Mouse (Mus musculus): Measurements from ENCODE around the gene Clic4. TPM values are rescaled to one million over a fixed set of nuclear protein-coding genes. Genes with fewer than 3 reads are reported as not detected.
A peak's percentile ranks its signal among the peaks of the same experiment; 100 is the strongest.

Clic4 gene
- polyA plus RNA-seq, 1 experiment from 2014 or later: 114 TPM

DNA sequence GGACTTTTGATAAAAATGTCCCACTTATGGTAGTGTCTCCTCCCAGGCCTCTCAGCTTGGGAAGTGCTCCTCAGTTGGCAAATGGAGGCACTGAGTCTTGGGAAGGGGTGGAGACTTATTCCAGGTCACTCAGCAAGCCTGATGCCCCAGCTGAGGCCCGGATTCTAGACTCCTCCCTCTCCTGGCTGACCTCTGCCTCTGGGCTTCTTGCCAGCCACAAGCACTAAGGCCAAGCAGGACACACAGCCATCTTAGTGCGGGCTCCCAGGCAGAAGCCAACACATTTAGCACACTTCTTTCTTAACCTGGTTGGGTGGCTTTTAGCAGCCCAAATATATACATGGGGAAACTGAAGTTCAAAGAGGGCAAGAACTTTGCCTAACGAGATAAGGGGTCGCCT, 33.9 kb upstream of the Clic4 start:
- H3K4me2 ChIP-seq (replicated peaks): no peak overlapping the region
- 56% methylated on average over 4 of the region's 4 CpGs for WGBS
- no peak overlapping the region for H3K27ac ChIP-seq (replicated peaks)

DNA sequence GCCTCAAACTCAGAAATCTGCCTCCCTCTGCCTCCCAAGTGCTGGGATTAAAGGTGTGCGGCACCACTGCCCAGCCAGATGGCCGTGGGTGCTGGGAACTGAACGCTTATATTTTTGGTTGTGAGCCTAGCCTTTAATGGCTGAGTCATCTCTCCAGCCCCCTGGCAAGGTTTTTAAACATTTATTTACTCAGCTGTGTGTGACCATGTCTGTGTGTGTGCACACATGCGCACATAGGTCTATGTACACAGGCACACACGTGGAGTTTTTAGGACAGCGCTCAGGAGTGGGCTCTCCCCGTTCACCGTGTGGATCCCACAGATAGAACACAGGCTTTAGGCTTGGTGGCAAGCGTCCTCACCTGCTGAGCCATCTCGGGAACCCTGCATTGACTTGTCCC, 29.6 kb upstream of the Clic4 start:
- no peak overlapping the region for H3K9ac ChIP-seq (replicated peaks)
- H3K27ac ChIP-seq (replicated peaks): no peak overlapping the region
- no peak for ATAC-seq (replicated peaks)
- no peak overlapping the region for H3K4me3 ChIP-seq
- no peaks in the 10 kb centered on the region for H3K27me3 ChIP-seq
- no peak overlapping the region for H3K4me2 ChIP-seq (replicated peaks)
- H3K4me1 ChIP-seq: peaks cover 14% of the 10 kb centered on the region
- no peaks in the 10 kb centered on the region for H3K36me3 ChIP-seq
- no peaks in the 10 kb centered on the region for H3K9me3 ChIP-seq
- 90% methylated on average over 10 of the region's 10 CpGs for WGBS

More for the DNA sequence above, 33.9 kb upstream of the Clic4 start:
- Histone ChIP-seq H3K4me3 (no peak overlapping the region), H3K36me3 (no peaks in the 10 kb centered on the region), H3K9ac (replicated peaks) (no peak overlapping the region), H3K27me3 (no peaks in the 10 kb centered on the region), H3K9me3 (no peaks in the 10 kb centered on the region), H3K4me1 (peaks cover 6% of the 10 kb centered on the region; the same call in 1 of the 2 replicates)
- no peak for ATAC-seq (replicated peaks)

DNA sequence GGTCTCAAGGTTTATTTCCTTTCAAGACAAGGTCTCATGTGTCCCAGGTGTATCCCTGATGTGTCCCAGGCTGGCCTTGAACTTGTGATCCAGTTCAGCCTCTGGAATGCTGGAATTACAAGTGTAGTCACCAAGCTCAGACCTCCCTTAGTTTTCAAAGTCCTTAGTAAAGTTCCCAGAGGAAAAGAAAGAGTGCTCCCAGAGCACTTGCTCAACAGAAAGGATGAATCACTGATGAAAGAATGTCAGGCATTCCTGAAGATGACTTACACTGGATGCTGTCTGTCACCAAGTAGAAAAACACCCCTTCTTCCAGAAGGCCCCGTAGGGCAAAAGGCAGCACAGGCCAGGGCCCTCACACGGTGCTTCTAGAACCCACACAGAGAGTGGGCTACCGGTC, 28.6 kb upstream of the Clic4 start:
- 89% methylated on average over 3 of the region's 3 CpGs for WGBS

DNA sequence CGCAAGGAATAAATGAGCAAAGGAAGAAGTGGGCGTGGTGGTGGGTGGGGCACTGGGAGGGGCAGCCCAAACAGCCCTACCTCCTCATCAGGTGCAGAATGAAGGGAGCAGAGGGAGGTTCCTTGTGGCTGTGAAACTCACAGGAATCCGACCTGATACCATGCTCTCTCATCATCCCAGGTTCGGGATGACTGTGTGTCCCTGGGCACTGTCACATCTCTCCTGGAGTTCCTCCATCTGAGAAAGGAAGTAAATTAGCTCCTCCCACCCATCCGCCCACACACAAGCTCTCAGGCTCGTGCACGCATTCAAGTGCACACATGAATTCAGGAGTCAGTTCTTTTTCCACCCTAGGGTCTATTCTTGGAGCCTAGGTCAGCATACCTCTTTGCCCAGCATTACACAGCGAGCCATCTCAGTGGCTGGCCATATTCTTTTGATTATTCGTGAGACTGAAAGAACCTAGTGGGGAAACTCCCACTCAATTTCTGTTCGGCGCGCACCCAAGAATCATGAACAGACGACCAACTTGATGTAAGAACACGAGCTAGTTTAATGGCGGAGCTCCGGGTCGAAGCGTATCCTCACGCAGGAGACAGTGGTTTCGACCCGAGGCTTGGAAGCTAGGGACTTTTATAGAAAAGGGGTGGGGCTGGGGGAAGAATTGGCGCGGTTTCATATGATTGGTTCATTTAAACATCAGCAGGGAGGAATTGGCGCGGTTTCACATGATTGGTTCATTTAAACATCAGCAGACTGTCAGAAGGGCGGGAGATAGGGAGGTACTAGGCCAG, 27.8 kb upstream of the Clic4 start:
- no peak overlapping the region for H3K9ac ChIP-seq (replicated peaks)
- H3K4me1 ChIP-seq: peaks cover 10% of the 10 kb centered on the region
- no peaks in the 10 kb centered on the region for H3K36me3 ChIP-seq
- ATAC-seq (replicated peaks): no peak
- no peak overlapping the region for H3K27ac ChIP-seq (replicated peaks)
- no peak overlapping the region for H3K4me2 ChIP-seq (replicated peaks)
- H3K9me3 ChIP-seq: no peaks in the 10 kb centered on the region
- H3K4me3 ChIP-seq: no peak overlapping the region
- 92% methylated on average over 26 of the region's 26 CpGs for WGBS
- H3K27me3 ChIP-seq: no peaks in the 10 kb centered on the region

More for the DNA sequence above, 28.6 kb upstream of the Clic4 start:
- Histone ChIP-seq H3K9ac (replicated peaks) (no peak overlapping the region), H3K4me1 (peaks cover 10% of the 10 kb centered on the region), H3K27me3 (no peaks in the 10 kb centered on the region), H3K4me3 (no peak overlapping the region), H3K27ac (replicated peaks) (no peak overlapping the region), H3K9me3 (no peaks in the 10 kb centered on the region), H3K4me2 (replicated peaks) (no peak overlapping the region), H3K36me3 (no peaks in the 10 kb centered on the region)
- no peak for ATAC-seq (replicated peaks)

DNA sequence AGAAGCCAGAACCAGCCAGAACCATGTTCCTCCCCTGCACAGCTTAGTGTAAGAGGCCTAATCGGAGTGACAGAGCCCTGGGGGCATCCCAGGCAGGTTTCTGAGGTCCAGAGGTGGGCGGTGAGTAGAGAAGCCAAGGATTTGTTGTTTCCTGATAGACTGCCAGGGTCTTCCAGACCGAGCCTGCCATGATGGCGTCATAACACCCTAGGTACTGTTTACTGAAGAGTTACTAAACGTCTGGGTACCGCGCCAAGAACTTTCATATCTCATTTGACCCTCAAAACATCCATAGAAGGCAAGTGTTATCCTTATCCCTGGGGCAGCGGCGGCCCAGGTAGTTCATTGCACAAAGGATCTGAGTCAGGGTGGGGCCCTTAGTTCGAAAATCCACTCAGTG, 26.1 kb upstream of the Clic4 start:
- H3K4me1 ChIP-seq: peaks cover 10% of the 10 kb centered on the region
- H3K27me3 ChIP-seq: no peaks in the 10 kb centered on the region
- no peak overlapping the region for H3K4me3 ChIP-seq
- H3K27ac ChIP-seq (replicated peaks): no peak overlapping the region
- H3K9me3 ChIP-seq: no peaks in the 10 kb centered on the region
- ATAC-seq (replicated peaks): 0 out of 2 replicates have a peak, but pooled peaks have one; percentile 19
- no peak overlapping the region for H3K4me2 ChIP-seq (replicated peaks)
- 82% methylated on average over 10 of the region's 10 CpGs for WGBS
- H3K9ac ChIP-seq (replicated peaks): no peak overlapping the region
- H3K36me3 ChIP-seq: no peaks in the 10 kb centered on the region

DNA sequence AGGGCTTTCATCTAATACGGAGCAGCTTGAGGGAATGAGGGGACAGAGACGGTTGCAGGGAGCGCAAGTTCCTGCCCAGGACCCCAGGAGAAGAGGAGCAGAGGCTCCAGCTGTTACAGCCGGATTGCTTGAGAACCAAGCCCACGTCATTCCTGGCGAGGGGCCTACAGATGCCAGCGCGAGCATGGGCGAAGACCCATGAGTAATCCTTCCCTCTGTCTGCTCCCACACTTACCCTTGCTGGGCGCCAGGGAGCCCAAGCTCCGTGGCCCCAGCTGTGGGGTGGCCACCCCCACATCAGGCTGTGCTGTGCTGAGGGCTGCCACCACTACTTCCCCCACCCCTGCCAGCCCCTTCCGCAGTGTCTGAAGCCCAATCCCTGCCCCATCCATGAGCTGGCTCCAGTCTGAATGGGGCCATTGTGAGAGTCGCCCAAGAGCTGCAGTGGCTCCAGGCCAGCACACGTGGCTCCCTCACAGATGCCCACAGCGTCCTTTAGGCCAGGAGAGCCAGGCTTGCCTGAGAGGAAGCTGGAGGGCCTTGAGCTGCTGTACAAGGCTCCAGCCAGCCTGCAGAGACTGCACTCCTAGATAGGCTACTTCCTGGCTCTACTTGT, 25.4 kb upstream of the Clic4 start:
- Histone ChIP-seq H3K27me3 (no peaks in the 10 kb centered on the region), H3K4me3 (peak overlapping the region; percentile 10; the same call in 1 of the 2 replicates), H3K9me3 (no peaks in the 10 kb centered on the region), H3K9ac (replicated peaks) (0 out of 2 replicates have a peak overlapping the region, but pooled peaks have one; percentile 0), H3K27ac (replicated peaks) (no peak overlapping the region), H3K36me3 (no peaks in the 10 kb centered on the region), H3K4me2 (replicated peaks) (no peak overlapping the region), H3K4me1 (peaks cover 10% of the 10 kb centered on the region)
- ATAC-seq (replicated peaks): peak; percentile 87
- 38% methylated on average over 15 of the region's 15 CpGs for WGBS

DNA sequence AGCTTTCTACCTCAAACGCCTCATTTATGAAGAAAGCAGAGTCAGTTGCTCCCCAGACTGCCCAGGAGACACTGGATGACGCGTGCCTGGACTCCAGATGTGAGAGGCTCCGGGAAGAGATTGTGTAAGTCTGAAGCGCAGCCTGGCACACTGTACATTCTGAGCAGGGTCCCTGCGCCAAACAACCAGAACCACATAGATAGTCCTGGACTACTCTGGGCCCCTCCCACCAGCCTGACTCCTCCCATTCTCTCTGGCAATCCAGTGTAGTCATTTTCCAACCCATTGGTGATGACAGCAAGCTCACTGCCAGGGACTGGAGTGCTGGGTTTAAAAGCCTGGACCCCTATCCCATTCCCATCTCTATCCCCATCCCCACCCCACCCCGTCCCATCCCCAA, 24.5 kb upstream of the Clic4 start:
- no peak for ATAC-seq (replicated peaks)
- no peak overlapping the region for H3K4me3 ChIP-seq
- no peaks in the 10 kb centered on the region for H3K36me3 ChIP-seq
- 88% methylated on average over 7 of the region's 7 CpGs for WGBS
- peaks cover 10% of the 10 kb centered on the region for H3K4me1 ChIP-seq
- no peaks in the 10 kb centered on the region for H3K27me3 ChIP-seq
- H3K27ac ChIP-seq (replicated peaks): no peak overlapping the region
- H3K9ac ChIP-seq (replicated peaks): no peak overlapping the region
- H3K4me2 ChIP-seq (replicated peaks): no peak overlapping the region
- H3K9me3 ChIP-seq: no peaks in the 10 kb centered on the region

DNA sequence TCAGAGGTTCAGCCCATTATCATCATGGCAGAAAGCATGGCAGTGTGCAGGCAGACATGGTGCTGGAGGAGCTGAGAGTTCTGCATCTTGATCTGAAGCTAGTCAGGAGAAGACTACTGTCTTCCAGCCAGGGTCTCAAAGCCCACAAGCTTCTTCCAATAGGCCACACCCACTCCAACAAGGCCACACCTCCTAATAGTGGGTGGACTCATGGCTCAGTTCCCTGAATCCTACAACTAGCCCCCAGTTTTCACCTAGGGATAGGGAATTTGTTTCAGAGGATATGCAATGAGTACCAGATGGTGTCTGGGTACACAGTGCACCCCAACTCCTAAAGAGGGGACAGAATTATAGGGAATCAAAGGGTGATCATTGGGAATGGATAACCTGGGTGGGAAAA, 24.0 kb upstream of the Clic4 start:
- ATAC-seq (replicated peaks): no peak
- Histone ChIP-seq H3K27ac (replicated peaks) (no peak overlapping the region), H3K27me3 (no peaks in the 10 kb centered on the region), H3K36me3 (no peaks in the 10 kb centered on the region), H3K4me2 (replicated peaks) (no peak overlapping the region), H3K4me3 (no peak overlapping the region), H3K4me1 (peaks cover 10% of the 10 kb centered on the region), H3K9me3 (no peaks in the 10 kb centered on the region), H3K9ac (replicated peaks) (no peak overlapping the region)

DNA sequence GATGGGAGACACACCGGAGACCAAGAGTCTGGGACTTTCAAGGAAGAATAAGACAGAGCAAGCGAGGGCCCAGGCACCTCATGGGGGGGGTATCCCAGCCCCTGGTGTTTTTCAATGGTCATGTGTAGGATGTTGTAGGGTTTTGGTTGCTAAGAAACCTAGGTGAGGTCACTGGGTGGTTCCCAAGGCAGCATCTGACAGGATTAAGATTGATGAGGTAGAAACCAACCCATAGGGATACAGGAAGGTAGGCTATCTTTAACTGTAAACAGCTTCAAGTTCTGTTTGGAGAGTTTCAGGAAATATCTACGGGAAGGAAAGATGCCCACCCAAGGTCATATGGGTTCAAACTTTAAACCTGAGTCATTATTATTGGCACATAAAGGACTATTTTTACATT, 21.2 kb upstream of the Clic4 start:
- H3K9ac ChIP-seq (replicated peaks): no peak overlapping the region
- no peaks in the 10 kb centered on the region for H3K27me3 ChIP-seq
- no peak for ATAC-seq (replicated peaks)
- no peaks in the 10 kb centered on the region for H3K9me3 ChIP-seq
- no peak overlapping the region for H3K4me3 ChIP-seq
- peaks cover 10% of the 10 kb centered on the region for H3K4me1 ChIP-seq
- H3K27ac ChIP-seq (replicated peaks): no peak overlapping the region
- 92% methylated on average over 3 of the region's 3 CpGs for WGBS
- H3K36me3 ChIP-seq: no peaks in the 10 kb centered on the region
- no peak overlapping the region for H3K4me2 ChIP-seq (replicated peaks)

DNA sequence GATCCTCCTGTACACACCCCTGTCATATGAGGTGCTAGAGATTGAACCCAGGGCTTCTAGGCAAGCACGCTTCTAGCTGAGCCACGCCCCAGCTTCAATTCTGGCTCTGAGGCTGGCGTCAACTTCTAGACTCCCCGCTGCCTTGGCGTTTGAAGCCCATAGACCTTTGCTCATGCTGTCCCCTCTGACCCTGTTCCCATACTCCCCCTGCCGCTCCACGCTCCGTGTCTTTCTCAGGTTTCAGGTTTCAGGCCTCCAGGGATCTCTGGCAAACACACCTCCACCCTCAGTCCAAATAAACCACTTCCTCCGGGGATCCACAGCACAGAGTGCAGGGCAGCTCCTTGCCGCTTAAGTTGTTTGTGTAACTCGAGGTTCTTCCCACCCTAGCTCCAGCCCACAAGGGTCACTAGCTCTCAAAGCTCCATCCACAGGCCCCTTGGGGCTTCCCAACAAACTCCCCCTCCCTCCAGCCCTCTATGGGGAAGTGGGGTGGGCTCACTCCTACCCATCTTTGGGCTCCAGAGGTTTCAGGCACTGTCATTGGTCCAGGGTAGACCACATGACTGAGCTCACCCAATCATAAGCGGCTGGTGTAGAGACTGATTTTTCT, 20.0 kb upstream of the Clic4 start:
- WGBS: 18% methylated on average over 12 of the region's 12 CpGs
- no peak for ATAC-seq (replicated peaks)
- Histone ChIP-seq H3K4me2 (replicated peaks) (no peak overlapping the region), H3K4me3 (no peak overlapping the region), H3K9ac (replicated peaks) (no peak overlapping the region), H3K9me3 (no peaks in the 10 kb centered on the region), H3K27ac (replicated peaks) (no peak overlapping the region), H3K27me3 (no peaks in the 10 kb centered on the region), H3K36me3 (no peaks in the 10 kb centered on the region), H3K4me1 (no peaks in the 10 kb centered on the region)

DNA sequence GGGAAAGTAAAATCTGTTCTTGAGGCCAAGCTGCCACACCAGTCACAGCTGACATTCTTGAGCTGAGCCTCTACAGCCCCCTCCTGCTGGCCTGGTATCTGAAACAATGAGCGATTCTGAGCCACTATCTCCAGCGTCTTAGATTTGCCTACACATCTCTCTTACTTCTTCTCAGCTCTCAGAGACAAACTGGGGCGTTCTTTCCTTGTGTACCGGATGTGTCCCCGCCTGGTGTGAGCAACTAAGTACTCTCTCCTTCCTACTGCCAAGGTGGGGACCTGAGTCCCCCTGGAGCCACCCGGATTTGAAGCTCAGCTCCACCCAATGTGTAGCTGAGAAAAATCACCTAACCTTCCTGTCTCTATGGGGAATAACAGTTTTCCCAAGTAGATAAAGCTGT, 19.2 kb upstream of the Clic4 start:
- Histone ChIP-seq H3K4me3 (no peak overlapping the region), H3K27ac (replicated peaks) (no peak overlapping the region), H3K4me2 (replicated peaks) (no peak overlapping the region), H3K36me3 (no peaks in the 10 kb centered on the region), H3K9me3 (no peaks in the 10 kb centered on the region), H3K9ac (replicated peaks) (no peak overlapping the region), H3K4me1 (0 out of 2 replicates have a peak, but pooled peaks cover 3% of the 10 kb centered on the region), H3K27me3 (no peaks in the 10 kb centered on the region)
- WGBS: 68% methylated on average over 6 of the region's 6 CpGs
- ATAC-seq (replicated peaks): no peak

DNA sequence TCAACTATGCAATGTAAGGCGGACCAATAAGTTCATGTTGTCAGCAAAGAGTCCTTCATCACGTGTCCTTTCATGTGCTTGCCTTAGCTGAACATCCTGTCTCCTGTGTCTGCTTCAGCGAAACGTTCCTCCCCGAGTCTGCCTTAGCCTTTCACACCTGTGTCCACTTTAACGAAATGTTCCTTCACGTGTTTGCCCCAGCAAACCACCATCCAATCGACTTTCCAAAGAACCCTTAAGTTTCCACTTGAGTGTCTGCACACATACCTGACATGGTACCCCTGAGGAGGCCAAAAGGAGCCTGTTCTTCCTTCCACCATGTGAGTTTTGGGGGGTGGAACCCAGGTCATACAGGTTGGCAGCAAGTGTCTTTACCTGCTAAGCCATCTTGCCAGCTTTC, 18.6 kb upstream of the Clic4 start:
- Histone ChIP-seq H3K4me1 (0 out of 2 replicates have a peak, but pooled peaks cover 4% of the 10 kb centered on the region), H3K27me3 (no peaks in the 10 kb centered on the region), H3K4me2 (replicated peaks) (no peak overlapping the region), H3K27ac (replicated peaks) (no peak overlapping the region), H3K9ac (replicated peaks) (no peak overlapping the region), H3K9me3 (no peaks in the 10 kb centered on the region), H3K4me3 (no peak overlapping the region), H3K36me3 (no peaks in the 10 kb centered on the region)
- no peak for ATAC-seq (replicated peaks)
- 85% methylated on average over 8 of the region's 8 CpGs for WGBS

All from forebrain, embryonic 15.5 days (tissue).